9 mouse cellular contexts compared by ENCODE assay signal in genomic region chr2:153013724-153014515, GRCm38 (mm10). TPM values are rescaled to one million over a fixed set of nuclear protein-coding genes. Genes with fewer than 3 reads are reported as not detected.
DNase-seq lines count a peak whose midpoint lies in the region; ATAC-seq and TF ChIP-seq lines count a peak whose summit lies in the region.
"Had no signal": no experiment of that assay in that cellular context is flagged by ENCODE, and none has a peak within 500 bp of the region (broad histone marks: within the 10 kb centered on the region; RNA-seq: fewer than 3 reads in every experiment).

No protein-coding gene starts in this region.

- H3K79me2 ChIP-seq in C2C12 (ENCODE audit: control insufficient read depth, insufficient read depth), result peaks cover 35% of the 10 kb centered on the region

- TF ChIP-seq CTCF in C2C12 (IDR thresholded peaks at IDR 0.05; ENCODE audit: control insufficient read depth, insufficient read depth, insufficient read length), result no peak
- TF ChIP-seq CTCF in bone marrow macrophage, adult 2 months (IDR thresholded peaks at IDR 0.05; ENCODE audit: low read depth, low read length), result no peak

- peaks cover 18% of the 10 kb centered on the region for H3K79me3 ChIP-seq in C2C12 (ENCODE audit: low read depth)

- no peak for DNase-seq in heart, postnatal 14 days
- no peak for DNase-seq in urinary bladder, adult 18-20 months (ENCODE audit: low spot score in 2 of 2)

- no peak overlapping the region for H3K9ac ChIP-seq in heart, embryonic 15.5 days
- peak overlapping the region; percentile 86 for H3K9ac ChIP-seq in intestine, embryonic 15.5 days
- no peak overlapping the region; the same call in 1 of the 2 replicates for H3K9ac ChIP-seq in neural tube, embryonic 14.5 days (replicated peaks; ENCODE audit: low read depth, low read length)

- H3K36me3 ChIP-seq in heart, embryonic 15.5 days, result peaks cover 39% of the 10 kb centered on the region; the same call in 1 of the 2 replicates
- H3K36me3 ChIP-seq in C2C12 (ENCODE audit: control insufficient read depth, insufficient read depth), result peaks cover 43% of the 10 kb centered on the region
- peaks cover 12% of the 10 kb centered on the region; the same call in 1 of the 2 replicates for H3K36me3 ChIP-seq in intestine, embryonic 15.5 days
- H3K36me3 ChIP-seq in neural tube, embryonic 14.5 days (ENCODE audit: control insufficient read depth, insufficient read depth, low read length), result peaks cover 38% of the 10 kb centered on the region

- H3K4me3 ChIP-seq in heart, embryonic 15.5 days, result peak overlapping the region; percentile 98
- peak overlapping the region; percentile 90 for H3K4me3 ChIP-seq in C2C12 (ENCODE audit: insufficient read depth, poor library complexity, severe bottlenecking)
- H3K4me3 ChIP-seq in bone marrow macrophage, adult 2 months (ENCODE audit: insufficient read depth, low read length), result peak overlapping the region; percentile 99
- peak overlapping the region; percentile 94 for H3K4me3 ChIP-seq in intestine, embryonic 15.5 days (replicated peaks)
- peak overlapping the region; percentile 89 for H3K4me3 ChIP-seq in neural tube, embryonic 14.5 days (ENCODE audit: low read depth, low read length)

- intact Hi-C loops in heart, postnatal 14 days (cut with DNase I), result loop anchor here (10.0 kb wide), 2 partner anchors 269 to 339 kb away; no protein-coding TSS in a partner anchor

- H3K27me3 ChIP-seq in heart, embryonic 15.5 days, result peaks cover 18% of the 10 kb centered on the region; the same call in 1 of the 2 replicates
- peaks cover 13% of the 10 kb centered on the region for H3K27me3 ChIP-seq in C2C12 (ENCODE audit: control insufficient read depth, insufficient read depth, insufficient read length)
- H3K27me3 ChIP-seq in intestine, embryonic 15.5 days (replicated peaks), result no peaks in the 10 kb centered on the region; the same call in 1 of the 2 replicates
- H3K27me3 ChIP-seq in neural tube, embryonic 14.5 days (ENCODE audit: control insufficient read depth, insufficient read depth, low read length), result no peaks in the 10 kb centered on the region

- peak overlapping the region; percentile 90 for H3K4me2 ChIP-seq in heart, embryonic 15.5 days
- H3K4me2 ChIP-seq in intestine, embryonic 15.5 days (replicated peaks), result peak overlapping the region; percentile 81
- peak overlapping the region; percentile 67 for H3K4me2 ChIP-seq in neural tube, embryonic 14.5 days (ENCODE audit: low read depth, low read length)

- peaks cover 11% of the 10 kb centered on the region for H3K4me1 ChIP-seq in heart, embryonic 15.5 days (replicated peaks)
- peaks cover 5% of the 10 kb centered on the region; the same call in 1 of the 2 replicates for H3K4me1 ChIP-seq in bone marrow macrophage, adult 2 months (ENCODE audit: control insufficient read depth, insufficient read depth, low read length)
- peaks cover 9% of the 10 kb centered on the region for H3K4me1 ChIP-seq in intestine, embryonic 15.5 days (replicated peaks)
- H3K4me1 ChIP-seq in neural tube, embryonic 14.5 days (ENCODE audit: control insufficient read depth, insufficient read depth, low read length), result peaks cover 8% of the 10 kb centered on the region

- H3ac ChIP-seq in C2C12 (ENCODE audit: control insufficient read depth, insufficient read length, low read depth), result peak overlapping the region; percentile 92

- no peaks in the 10 kb centered on the region for H3K9me3 ChIP-seq in heart, embryonic 15.5 days (replicated peaks)
- H3K9me3 ChIP-seq in intestine, embryonic 15.5 days, result no peaks in the 10 kb centered on the region
- H3K9me3 ChIP-seq in neural tube, embryonic 14.5 days (ENCODE audit: control insufficient read depth, low read length), result no peaks in the 10 kb centered on the region

- no peak for ATAC-seq in heart, embryonic 15.5 days (replicated peaks; ENCODE audit: insufficient number of reproducible peaks, insufficient read depth, low FRiP score, low read depth)
- no peak for ATAC-seq in intestine, embryonic 15.5 days
- ATAC-seq in neural tube, embryonic 14.5 days (ENCODE audit: low read depth), result no peak
- no peak for ATAC-seq in activated CD4-positive, CD25-positive, alpha-beta regulatory T cell, adult 4 months

- 87% methylated on average over 11 of the region's 11 CpGs for WGBS in heart, embryonic 15.5 days
- 86% methylated on average over 11 of the region's 11 CpGs for WGBS in intestine, embryonic 15.5 days
- WGBS in neural tube, embryonic 14.5 days, result 94% methylated on average over 11 of the region's 11 CpGs

- no peak for TF ChIP-seq POLR2A in bone marrow macrophage, adult 2 months (IDR thresholded peaks at IDR 0.05; ENCODE audit: borderline replicate concordance, low read depth, low read length)

- no peak overlapping the region for H3K27ac ChIP-seq in heart, embryonic 15.5 days
- no peak overlapping the region for H3K27ac ChIP-seq in bone marrow macrophage, adult 2 months (ENCODE audit: insufficient read depth, low read depth, low read length)
- no peak overlapping the region for H3K27ac ChIP-seq in intestine, embryonic 15.5 days
- no peak overlapping the region for H3K27ac ChIP-seq in neural tube, embryonic 14.5 days (ENCODE audit: low read depth, low read length)

TF ChIP-seq in C2C12, 6 proteins besides CTCF, POLR2A, EP300 and RAD21:
- TF ChIP-seq MYOD1 (IDR thresholded peaks at IDR 0.05; ENCODE audit: control insufficient read depth, insufficient read length, low read depth) (peak; percentile 14), MAX (IDR thresholded peaks at IDR 0.05) (no peak), MYOG (IDR thresholded peaks at IDR 0.05; ENCODE audit: control insufficient read depth, extremely low read depth, insufficient read length) (no peak), CEBPB (IDR thresholded peaks at IDR 0.05; ENCODE audit: low read depth) (peak; percentile 70), USF1 (IDR thresholded peaks at IDR 0.05; ENCODE audit: low read depth) (no peak), FOSL1 (IDR thresholded peaks at IDR 0.05; ENCODE audit: insufficient read depth, low read length, poor library complexity, severe bottlenecking) (no peak)

RNA-seq across cellular contexts. Expression of gene Pdrg1, which starts 1.3 kb away (rescaled TPM):
- polyA plus RNA-seq in heart, embryonic 15.5 days (2015; fragmentation: Nextera tagmentation; extraction: Ambion mirVana), result 110 and 126 TPM in 2 replicates
- 10 to 100 TPM; 91.1 to 98.4 TPM for total RNA-seq in heart, postnatal 14 days (2021)
- 61.2 TPM for polyA plus RNA-seq in C2C12 (2012; fragmentation: generic; extraction: Trizol)
- 52.8 and 79.8 TPM in 2 replicates for polyA plus RNA-seq in bone marrow macrophage, adult 2 months (2012; ENCODE audit: insufficient read depth, insufficient read length, missing spikeins)
- 90.2 and 96.2 TPM in 2 replicates for polyA plus RNA-seq in intestine, embryonic 15.5 days (2015; fragmentation: Nextera tagmentation; extraction: Ambion mirVana)
- polyA plus RNA-seq in neural tube, embryonic 14.5 days (2014; fragmentation: Nextera tagmentation; extraction: Ambion mirVana), result 157 TPM in 2 replicates
- polyA plus RNA-seq in activated CD4-positive, CD25-positive, alpha-beta regulatory T cell, adult 4 months (2017; shearing (Covaris generic)), result 100 to 1,000 TPM; 159 to 185 TPM

RNA-seq across cellular contexts. Expression of gene Xkr7, which starts 17.7 kb away (rescaled TPM):
- polyA plus RNA-seq in heart, embryonic 15.5 days (2015; fragmentation: Nextera tagmentation; extraction: Ambion mirVana), result not detected in 2 replicates
- total RNA-seq in heart, postnatal 14 days (2021), result not detected
- not detected for polyA plus RNA-seq in C2C12 (2012; fragmentation: generic; extraction: Trizol)
- not detected in 2 replicates for polyA plus RNA-seq in bone marrow macrophage, adult 2 months (2012; ENCODE audit: insufficient read depth, insufficient read length, missing spikeins)
- 0.10 TPM in 2 replicates for polyA plus RNA-seq in intestine, embryonic 15.5 days (2015; fragmentation: Nextera tagmentation; extraction: Ambion mirVana)
- 0.81 and 1.5 TPM in 2 replicates for polyA plus RNA-seq in neural tube, embryonic 14.5 days (2014; fragmentation: Nextera tagmentation; extraction: Ambion mirVana)
- not detected for polyA plus RNA-seq in activated CD4-positive, CD25-positive, alpha-beta regulatory T cell, adult 4 months (2017; shearing (Covaris generic))
- total RNA-seq: neutrophil, adult 5-6 weeks had no signal

RNA-seq across cellular contexts. Expression of gene Ttll9, which starts 51.6 kb away (rescaled TPM):
- polyA plus RNA-seq in heart, embryonic 15.5 days (2015; fragmentation: Nextera tagmentation; extraction: Ambion mirVana), result 0.26 and 0.63 TPM in 2 replicates
- total RNA-seq in heart, postnatal 14 days (2021), result not detected
- 0.16 TPM for polyA plus RNA-seq in C2C12 (2012; fragmentation: generic; extraction: Trizol)
- polyA plus RNA-seq in bone marrow macrophage, adult 2 months (2012; ENCODE audit: insufficient read depth, insufficient read length, missing spikeins), result not detected in 2 replicates
- polyA plus RNA-seq in intestine, embryonic 15.5 days (2015; fragmentation: Nextera tagmentation; extraction: Ambion mirVana), result 0.18 TPM in 1 of 2 replicates, not detected in the other
- polyA plus RNA-seq in neural tube, embryonic 14.5 days (2014; fragmentation: Nextera tagmentation; extraction: Ambion mirVana), result 6.4 and 8.2 TPM in 2 replicates
- polyA plus RNA-seq in activated CD4-positive, CD25-positive, alpha-beta regulatory T cell, adult 4 months (2017; shearing (Covaris generic)), result 1 to 10 TPM; 1.2 to 1.3 TPM
- total RNA-seq: neutrophil, adult 5-6 weeks had no signal

RNA-seq across cellular contexts. Expression of gene Ccm2l, which starts 51.8 kb away (rescaled TPM):
- 4.6 and 5.4 TPM in 2 replicates for polyA plus RNA-seq in heart, embryonic 15.5 days (2015; fragmentation: Nextera tagmentation; extraction: Ambion mirVana)
- 10 to 100 TPM; 23.1 to 25.4 TPM for total RNA-seq in heart, postnatal 14 days (2021)
- polyA plus RNA-seq in C2C12 (2012; fragmentation: generic; extraction: Trizol), result not detected
- not detected in 2 replicates for polyA plus RNA-seq in bone marrow macrophage, adult 2 months (2012; ENCODE audit: insufficient read depth, insufficient read length, missing spikeins)
- 1.5 and 2.0 TPM in 2 replicates for polyA plus RNA-seq in intestine, embryonic 15.5 days (2015; fragmentation: Nextera tagmentation; extraction: Ambion mirVana)
- polyA plus RNA-seq in neural tube, embryonic 14.5 days (2014; fragmentation: Nextera tagmentation; extraction: Ambion mirVana), result 1.2 and 1.9 TPM in 2 replicates
- polyA plus RNA-seq in activated CD4-positive, CD25-positive, alpha-beta regulatory T cell, adult 4 months (2017; shearing (Covaris generic)), result not detected
- total RNA-seq: neutrophil, adult 5-6 weeks had no signal
